Mouse (Mus musculus) small intestine, adult 2 months (tissue): ENCODE results near the gene Ppfia1. TPM values are rescaled to one million over a fixed set of nuclear protein-coding genes. Genes with fewer than 3 reads are reported as not detected.

Experiments
- H3K27ac ChIP-seq: fragments of 200-500 bp; 2 replicates; pipeline ENCODE4 v1.5.1; 2012; ENCODE audit warnings: low read depth, low read length, control low read depth, inconsistent platforms; ENCODE audit not compliant: insufficient read depth
- H3K27me3 ChIP-seq: fragments of 200-500 bp; 2 replicates; pipeline ENCODE4 v1.6.1; 2012; ENCODE audit warnings: mild to moderate bottlenecking, moderate library complexity, low read length, inconsistent platforms; ENCODE audit not compliant: control insufficient read depth, insufficient read depth
- H3K36me3 ChIP-seq: fragments of 200-500 bp; 2 replicates; pipeline ENCODE4 v1.6.1; 2012; ENCODE audit warnings: mild to moderate bottlenecking, low read length, control low read depth, inconsistent platforms; ENCODE audit not compliant: control insufficient read depth, insufficient read depth
- H3K4me1 ChIP-seq: fragments of 200-500 bp; 2 replicates; pipeline ENCODE4 v1.6.1; 2012; ENCODE audit warnings: low read length, inconsistent platforms, mixed read lengths; ENCODE audit not compliant: control insufficient read depth, insufficient read depth, insufficient read length
- H3K4me3 ChIP-seq: fragments of 200-500 bp; 2 replicates; pipeline ENCODE4 v1.5.1; 2012; ENCODE audit warnings: low read depth, mild to moderate bottlenecking, control low read depth, inconsistent platforms, low read length, moderate library complexity
- CTCF ChIP-seq: fragments of 200-500 bp; IDR thresholded peaks from 2 replicates; pipeline ENCODE4 v1.5.1; 2012; ENCODE audit warnings: low read depth, mild to moderate bottlenecking, control low read depth, inconsistent platforms, low read length, moderate library complexity, mixed read lengths; ENCODE audit not compliant: insufficient replicate concordance, insufficient read length; ENCODE audit errors: extremely low read depth
- POLR2A ChIP-seq: fragments of 200-500 bp; IDR thresholded peaks from 2 replicates; pipeline ENCODE4 v1.6.1; 2012; ENCODE audit warnings: low read depth, mild to moderate bottlenecking, control low read depth, inconsistent platforms, low read length, moderate library complexity
- WGBS: fragments of 180-500 bp; shearing (Covaris S2); methylation state at CpG from one replicate; pipeline ENCODE4 v1.1.7; 2018; 5-methylcytosine and 5-hydroxymethylcytosine counted together
- polyA plus RNA-seq: library from polyadenylated mRNA; depleted of rRNA; stranded (reverse); fragments of >200 nt; gene quantifications from 2 replicates; pipeline ENCODE4 v1.2.3, GENCODE M21; 2012

The Ppfia1 gene
- polyA plus RNA-seq, 1 experiment = 22.3 TPM

- Histone ChIP-seq H3K4me3 (no peak overlapping the region), H3K36me3 (peaks cover 14% of the 10 kb centered on the region), H3K27me3 (no peaks in the 10 kb centered on the region), H3K4me1 (peaks cover 6% of the 10 kb centered on the region; the same call in 1 of the 2 replicates), H3K27ac (no peak overlapping the region)
- WGBS = 21% methylated on average over 1 of the region's 1 CpGs
- TF ChIP-seq POLR2A (no peak), CTCF (no peak)
These were observed 2.7 kb downstream of the Ppfia1 start for GRCm38 (mm10) chr7:144550811-144551210.

- Histone ChIP-seq H3K27ac (no peak overlapping the region), H3K36me3 (peaks cover 17% of the 10 kb centered on the region), H3K4me1 (peaks cover 6% of the 10 kb centered on the region; the same call in 1 of the 2 replicates), H3K4me3 (no peak overlapping the region), H3K27me3 (no peaks in the 10 kb centered on the region)
- TF ChIP-seq POLR2A (no peak), CTCF (no peak)
- WGBS = 95% methylated on average over 2 of the region's 2 CpGs
These were observed 3.5 kb downstream of the Ppfia1 start for GRCm38 (mm10) chr7:144549904-144550566.

- no peaks in the 10 kb centered on the region for H3K27me3 ChIP-seq
- WGBS = 87% methylated on average over 3 of the region's 3 CpGs
- no peak for TF ChIP-seq CTCF
- TF ChIP-seq POLR2A = no peak
- H3K27ac ChIP-seq = no peak overlapping the region
- H3K4me3 ChIP-seq = no peak overlapping the region
- no peaks in the 10 kb centered on the region for H3K4me1 ChIP-seq
- H3K36me3 ChIP-seq = peaks cover 12% of the 10 kb centered on the region
These were observed 8.3 kb downstream of the Ppfia1 start for GRCm38 (mm10) chr7:144545231-144545630.

- Histone ChIP-seq H3K4me1 (no peaks in the 10 kb centered on the region), H3K4me3 (no peak overlapping the region), H3K27me3 (no peaks in the 10 kb centered on the region), H3K36me3 (peaks cover 7% of the 10 kb centered on the region; the same call in 1 of the 2 replicates), H3K27ac (no peak overlapping the region)
- 94% methylated on average over 5 of the region's 5 CpGs for WGBS
- no peak for TF ChIP-seq POLR2A
- TF ChIP-seq CTCF = no peak
These were observed 12.2 kb downstream of the Ppfia1 start for GRCm38 (mm10) chr7:144541351-144541750.

GRCm38 (mm10) chr7:144539146-144539545 is 14.4 kb downstream of the Ppfia1 start:
- H3K4me3 ChIP-seq = no peak overlapping the region
- no peaks in the 10 kb centered on the region for H3K4me1 ChIP-seq
- 78% methylated on average over 2 of the region's 2 CpGs for WGBS
- no peak overlapping the region for H3K27ac ChIP-seq
- H3K36me3 ChIP-seq = peaks cover 3% of the 10 kb centered on the region; the same call in 1 of the 2 replicates
- no peaks in the 10 kb centered on the region for H3K27me3 ChIP-seq
- TF ChIP-seq POLR2A = no peak
- TF ChIP-seq CTCF = no peak

- TF ChIP-seq CTCF (no peak), POLR2A (no peak)
- H3K36me3 ChIP-seq = peaks cover 3% of the 10 kb centered on the region; the same call in 1 of the 2 replicates
These were observed 15.4 kb downstream of the Ppfia1 start for GRCm38 (mm10) chr7:144538030-144538644.

GRCm38 (mm10) chr7:144536367-144536766 is 17.2 kb downstream of the Ppfia1 start:
- TF ChIP-seq CTCF (no peak), POLR2A (no peak)
- Histone ChIP-seq H3K36me3 (peaks cover 3% of the 10 kb centered on the region; the same call in 1 of the 2 replicates), H3K27me3 (no peaks in the 10 kb centered on the region), H3K4me1 (peaks cover 3% of the 10 kb centered on the region; the same call in 1 of the 2 replicates), H3K4me3 (no peak overlapping the region), H3K27ac (no peak overlapping the region)
- WGBS = 83% methylated on average over 3 of the region's 3 CpGs

More at GRCm38 (mm10) chr7:144538030-144538644, 15.4 kb downstream of the Ppfia1 start:
- Histone ChIP-seq H3K4me3 (no peak overlapping the region), H3K4me1 (no peaks in the 10 kb centered on the region), H3K27ac (no peak overlapping the region), H3K27me3 (no peaks in the 10 kb centered on the region)
- WGBS = 85% methylated on average over 4 of the region's 4 CpGs
